Mouse (Mus musculus) intestine, embryonic 16.5 days (tissue): ENCODE results near the gene Tmem129. TPM values are rescaled to one million over a fixed set of nuclear protein-coding genes. Genes with fewer than 3 reads are reported as not detected.

Experiments
- ATAC-seq: fragments of 200-750 bp; cut with Nextera tagmentation; 2 replicates; pipeline ENCODE4 v1.8.0; 2017; ENCODE audit warnings: moderate TSS enrichment, moderate library complexity
- H3K27ac ChIP-seq: fragments of 300-500 bp; sonication (generic); 2 replicates; pipeline ENCODE4 v1.5.1; 2014; ENCODE audit warnings: mild to moderate bottlenecking, low read length
- H3K27me3 ChIP-seq: fragments of 300-500 bp; sonication (generic); replicated peaks from 2 replicates; pipeline ENCODE4 v1.6.1; 2014; ENCODE audit warnings: low read length, control low read depth, mixed read lengths; ENCODE audit not compliant: control insufficient read depth, insufficient read depth
- H3K36me3 ChIP-seq: fragments of 300-500 bp; sonication (generic); 2 replicates; pipeline ENCODE4 v1.6.1; 2014; ENCODE audit warnings: low read length, control low read depth; ENCODE audit not compliant: control insufficient read depth, insufficient read depth
- H3K4me1 ChIP-seq: fragments of 300-500 bp; sonication (generic); 2 replicates; pipeline ENCODE4 v1.6.1; 2014; ENCODE audit warnings: low read length, control low read depth, mixed read lengths; ENCODE audit not compliant: control insufficient read depth, insufficient read depth
- H3K4me2 ChIP-seq: fragments of 300-500 bp; sonication (generic); 2 replicates; pipeline ENCODE4 v1.6.1; 2014; ENCODE audit warnings: low read depth, low read length, control low read depth
- H3K4me3 ChIP-seq: fragments of 300-500 bp; sonication (generic); 2 replicates; pipeline ENCODE4 v1.5.1; 2014; ENCODE audit warnings: mild to moderate bottlenecking, low read length
- H3K9ac ChIP-seq: fragments of 300-500 bp; sonication (generic); 2 replicates; pipeline ENCODE4 v1.6.1; 2014; ENCODE audit warnings: low read depth, low read length
- H3K9me3 ChIP-seq: fragments of 300-500 bp; sonication (generic); 2 replicates; pipeline ENCODE4 v1.6.1; 2016; ENCODE audit warnings: low read length, control low read depth; ENCODE audit not compliant: control insufficient read depth
- WGBS: fragments of 180-500 bp; shearing (Covaris S2); extraction: QIAGEN DNeasy Blood & Tissue Kit; methylation state at CpG from one replicate; pipeline ENCODE4 v1.1.7; 2014; 5-methylcytosine and 5-hydroxymethylcytosine counted together
- polyA plus RNA-seq: library from polyadenylated mRNA; unstranded; fragments of >200 nt; fragmentation: Nextera tagmentation; extraction: Ambion mirVana; gene quantifications from 2 replicates; pipeline ENCODE4 v1.2.1, GENCODE M21; 2015

Tmem129 gene
- polyA plus RNA-seq = 35.7 and 36.9 TPM in 2 replicates

DNA sequence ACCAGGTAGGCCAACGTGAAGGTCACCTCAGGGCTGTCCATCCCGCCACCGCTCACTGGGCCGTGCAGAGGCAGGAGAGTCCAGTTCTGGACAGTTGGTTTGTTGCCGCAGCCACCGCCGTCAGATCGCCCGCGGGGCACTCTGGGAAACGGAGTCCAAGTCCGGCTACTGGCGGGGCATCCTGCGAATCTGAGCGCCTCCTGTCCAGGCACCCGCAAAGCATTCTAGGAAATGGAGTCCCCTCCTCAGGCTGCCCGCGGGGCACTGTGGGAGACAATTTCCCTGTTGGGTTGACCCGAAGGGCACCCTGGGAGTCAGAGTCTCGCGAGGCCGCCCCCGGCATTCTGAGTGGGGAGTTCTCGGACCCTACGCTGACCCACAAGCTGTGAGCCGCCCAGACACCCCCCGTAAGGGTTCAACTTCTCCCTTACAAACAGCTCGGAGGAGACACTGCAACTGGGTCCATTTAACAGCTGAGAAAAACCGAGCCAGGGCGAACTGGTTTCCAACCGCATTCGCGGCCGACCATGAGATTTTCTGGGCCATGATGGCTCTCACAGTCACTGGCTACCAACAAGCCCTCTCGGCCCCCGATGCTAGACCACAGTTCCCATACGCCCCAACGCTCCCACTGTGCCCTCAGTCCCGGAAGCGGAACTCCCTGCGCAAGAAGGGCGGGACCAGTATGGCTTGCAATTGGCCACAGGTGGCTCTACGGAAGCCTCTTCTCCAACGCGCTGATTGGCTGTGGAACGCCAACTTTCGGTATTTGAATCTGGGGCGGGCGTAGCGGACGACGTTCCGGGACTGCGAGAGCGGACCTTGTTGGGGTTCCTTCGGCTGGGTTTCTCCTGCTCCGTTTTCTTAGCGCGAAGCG lies at the start of gene Tmem129, which contains the start of gene Tacc3:
Gene Tmem129, minus strand, starts transcription at position 630 of the 877 bp plus-strand sequence.
Gene Tacc3, plus strand, starts transcription at position 342 of the 877 bp plus-strand sequence.
- H3K27me3 ChIP-seq = no peaks in the 10 kb centered on the region
- H3K4me1 ChIP-seq = peaks cover 27% of the 10 kb centered on the region
- H3K4me3 ChIP-seq = peak within 1 kb of the TSS; percentile 79
- WGBS = under 1% methylated on average over 60 of the region's 60 CpGs
- H3K36me3 ChIP-seq = peaks cover 11% of the 10 kb centered on the region
- no peaks in the 10 kb centered on the region for H3K9me3 ChIP-seq
- ATAC-seq = peak; percentile 97
- peak within 1 kb of the TSS; percentile 88 for H3K9ac ChIP-seq
- peak within 1 kb of the TSS; percentile 98 for H3K27ac ChIP-seq
- peak within 1 kb of the TSS; percentile 79 for H3K4me2 ChIP-seq

- no peak for ATAC-seq
- H3K9me3 ChIP-seq = no peaks in the 10 kb centered on the region
- WGBS = 58% methylated on average over 4 of the region's 4 CpGs
Observed at GRCm38 (mm10) chr5:33707163-33707562, 48.9 kb upstream of the Tmem129 start.

GRCm38 (mm10) chr5:33706350-33706629 lies 48.1 kb upstream of the Tmem129 start:
- no peak overlapping the region for H3K4me2 ChIP-seq
- WGBS = 94% methylated on average over 1 of the region's 1 CpGs
- ATAC-seq = 0 out of 2 replicates have a peak, but pooled peaks have one; percentile 24
- 0 out of 2 replicates have a peak overlapping the region, but pooled peaks have one; percentile 4 for H3K9ac ChIP-seq
- H3K27ac ChIP-seq = no peak overlapping the region
- no peaks in the 10 kb centered on the region for H3K36me3 ChIP-seq
- no peaks in the 10 kb centered on the region for H3K9me3 ChIP-seq
- no peaks in the 10 kb centered on the region for H3K27me3 ChIP-seq
- no peak overlapping the region for H3K4me3 ChIP-seq
- H3K4me1 ChIP-seq = peaks cover 18% of the 10 kb centered on the region

More at GRCm38 (mm10) chr5:33707163-33707562, 48.9 kb upstream of the Tmem129 start:
- H3K9ac ChIP-seq = no peak overlapping the region
- no peak overlapping the region for H3K4me2 ChIP-seq
- peaks cover 18% of the 10 kb centered on the region for H3K4me1 ChIP-seq
- no peak overlapping the region for H3K4me3 ChIP-seq
- no peak overlapping the region for H3K27ac ChIP-seq
- H3K27me3 ChIP-seq = no peaks in the 10 kb centered on the region
- H3K36me3 ChIP-seq = no peaks in the 10 kb centered on the region

DNA sequence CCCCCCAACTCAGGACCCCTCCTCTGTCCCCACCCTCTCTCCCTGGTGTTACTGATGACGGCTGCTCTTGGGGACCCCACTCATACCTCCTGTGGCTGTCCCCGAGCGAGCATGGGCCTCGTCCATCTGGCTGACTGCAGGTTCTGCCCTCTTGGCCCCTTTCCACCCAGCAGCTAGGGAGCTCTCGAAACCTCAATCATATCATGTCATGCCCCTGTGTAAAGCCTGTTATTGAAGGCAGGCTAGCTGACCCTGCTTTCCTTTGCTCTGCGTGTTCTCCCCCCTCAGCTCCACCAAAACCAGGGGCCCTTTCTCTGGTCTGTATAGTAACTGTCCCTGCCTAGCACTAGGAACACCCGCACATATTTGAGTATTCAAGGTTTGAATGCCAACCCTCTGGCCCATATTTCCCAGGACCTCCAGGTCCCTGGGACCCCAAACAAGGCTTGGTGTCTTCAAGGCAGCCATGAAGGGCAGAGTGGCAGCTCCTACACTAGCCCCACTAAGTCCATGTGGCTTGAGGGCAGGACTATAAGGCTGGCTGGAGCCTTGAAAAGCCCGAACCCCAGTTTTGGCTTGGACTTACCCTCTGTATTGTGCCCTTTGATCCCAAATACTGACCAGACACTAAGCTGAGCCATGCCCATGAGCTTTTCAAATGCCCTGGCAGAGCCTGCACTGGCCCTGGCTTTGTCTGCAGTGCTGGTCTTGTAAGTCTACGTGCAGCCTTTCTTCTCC lies 47.6 kb upstream of the Tmem129 start:
- Histone ChIP-seq H3K4me2 (no peak overlapping the region), H3K9ac (peak overlapping the region; percentile 4; the same call in 1 of the 2 replicates), H3K4me3 (no peak overlapping the region), H3K9me3 (no peaks in the 10 kb centered on the region), H3K4me1 (peaks cover 18% of the 10 kb centered on the region), H3K36me3 (no peaks in the 10 kb centered on the region), H3K27me3 (no peaks in the 10 kb centered on the region), H3K27ac (no peak overlapping the region)
- WGBS = 44% methylated on average over 9 of the region's 9 CpGs
- ATAC-seq = peak; percentile 16; the same call in 1 of the 2 replicates

- peak; percentile 24; the same call in 1 of the 2 replicates for ATAC-seq
- H3K36me3 ChIP-seq = no peaks in the 10 kb centered on the region
- H3K9ac ChIP-seq = peak overlapping the region; percentile 4; the same call in 1 of the 2 replicates
- no peak overlapping the region for H3K4me2 ChIP-seq
- no peak overlapping the region for H3K27ac ChIP-seq
- H3K4me3 ChIP-seq = no peak overlapping the region
- no peaks in the 10 kb centered on the region for H3K27me3 ChIP-seq
- H3K9me3 ChIP-seq = no peaks in the 10 kb centered on the region
- WGBS = 22% methylated on average over 11 of the region's 11 CpGs
- H3K4me1 ChIP-seq = peaks cover 23% of the 10 kb centered on the region
Observed at GRCm38 (mm10) chr5:33704945-33705611, 46.9 kb upstream of the Tmem129 start.

DNA sequence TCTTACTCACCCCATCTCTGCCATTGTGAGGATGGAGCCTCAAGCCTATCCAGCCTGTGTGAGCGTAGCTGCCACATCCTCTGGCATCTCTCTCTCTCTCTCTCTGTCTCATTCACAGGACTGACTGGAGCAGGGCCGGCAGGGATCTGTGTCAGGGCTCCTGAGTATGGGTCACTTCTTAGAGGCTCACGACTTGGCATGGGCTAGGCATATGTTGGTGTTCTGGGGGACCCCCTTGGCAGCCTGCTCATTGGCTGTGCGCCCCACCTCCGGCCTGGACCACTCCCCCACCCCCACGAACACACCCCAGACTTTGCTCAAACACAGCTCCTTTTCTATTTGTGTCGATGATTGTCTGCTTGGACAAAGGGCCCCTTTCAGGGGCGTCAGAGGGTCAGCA lies 45.8 kb upstream of the Tmem129 start:
- Histone ChIP-seq H3K9me3 (no peaks in the 10 kb centered on the region), H3K36me3 (no peaks in the 10 kb centered on the region), H3K9ac (no peak overlapping the region), H3K27ac (no peak overlapping the region), H3K27me3 (no peaks in the 10 kb centered on the region), H3K4me3 (no peak overlapping the region), H3K4me2 (no peak overlapping the region), H3K4me1 (peaks cover 23% of the 10 kb centered on the region)
- no peak for ATAC-seq
- 53% methylated on average over 8 of the region's 8 CpGs for WGBS

- no peaks in the 10 kb centered on the region for H3K27me3 ChIP-seq
- H3K27ac ChIP-seq = no peak overlapping the region
- ATAC-seq = no peak
- H3K4me2 ChIP-seq = no peak overlapping the region
- WGBS = 81% methylated on average over 11 of the region's 11 CpGs
- peaks cover 26% of the 10 kb centered on the region for H3K4me1 ChIP-seq
- no peaks in the 10 kb centered on the region for H3K9me3 ChIP-seq
- no peaks in the 10 kb centered on the region for H3K36me3 ChIP-seq
- H3K4me3 ChIP-seq = no peak overlapping the region
- no peak overlapping the region for H3K9ac ChIP-seq
Observed at GRCm38 (mm10) chr5:33701832-33702231, 43.6 kb upstream of the Tmem129 start.

DNA sequence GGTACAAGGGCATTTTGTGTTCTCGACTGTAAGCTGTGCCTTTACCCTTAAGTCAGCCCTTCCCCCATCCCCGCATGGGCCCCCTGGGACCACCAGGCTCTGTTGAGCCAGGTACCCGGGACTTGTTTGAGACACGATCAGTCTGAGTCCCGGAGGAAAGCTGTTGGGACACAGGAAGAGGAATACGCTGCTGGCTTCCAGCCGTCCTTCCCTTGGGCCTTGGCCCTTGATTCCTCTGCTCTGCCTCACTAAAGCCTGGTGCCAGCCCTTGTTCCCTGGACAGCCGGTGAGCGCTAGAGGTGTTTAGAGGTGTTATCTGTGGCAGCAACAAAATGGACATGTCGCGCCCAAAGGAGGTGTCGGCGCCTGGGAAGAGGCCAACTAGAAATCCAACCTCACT lies 41.8 kb upstream of the Tmem129 start:
- Histone ChIP-seq H3K4me2 (no peak overlapping the region), H3K9me3 (no peaks in the 10 kb centered on the region), H3K36me3 (no peaks in the 10 kb centered on the region), H3K27ac (no peak overlapping the region), H3K27me3 (no peaks in the 10 kb centered on the region), H3K9ac (no peak overlapping the region), H3K4me1 (peaks cover 24% of the 10 kb centered on the region), H3K4me3 (no peak overlapping the region)
- WGBS = 39% methylated on average over 13 of the region's 13 CpGs
- ATAC-seq = no peak

GRCm38 (mm10) chr5:33698669-33699068 lies 40.5 kb upstream of the Tmem129 start:
- ATAC-seq = no peak
- Histone ChIP-seq H3K4me1 (peaks cover 29% of the 10 kb centered on the region), H3K27me3 (no peaks in the 10 kb centered on the region), H3K27ac (no peak overlapping the region), H3K9me3 (no peaks in the 10 kb centered on the region), H3K4me3 (no peak overlapping the region), H3K36me3 (no peaks in the 10 kb centered on the region), H3K4me2 (no peak overlapping the region), H3K9ac (no peak overlapping the region)
- 87% methylated on average over 5 of the region's 5 CpGs for WGBS
